Mouse (Mus musculus) right cerebral cortex, postnatal 10 days (tissue): Measurements from ENCODE around the gene Dnaaf5.

Experiments
- DNase-seq, 2 experiments: peaks; one replicate each; pipeline ENCODE4 v3.0.0; 2021; ENCODE audit warnings: low spot score in 2 of 2

Gene Dnaaf5

DNA sequence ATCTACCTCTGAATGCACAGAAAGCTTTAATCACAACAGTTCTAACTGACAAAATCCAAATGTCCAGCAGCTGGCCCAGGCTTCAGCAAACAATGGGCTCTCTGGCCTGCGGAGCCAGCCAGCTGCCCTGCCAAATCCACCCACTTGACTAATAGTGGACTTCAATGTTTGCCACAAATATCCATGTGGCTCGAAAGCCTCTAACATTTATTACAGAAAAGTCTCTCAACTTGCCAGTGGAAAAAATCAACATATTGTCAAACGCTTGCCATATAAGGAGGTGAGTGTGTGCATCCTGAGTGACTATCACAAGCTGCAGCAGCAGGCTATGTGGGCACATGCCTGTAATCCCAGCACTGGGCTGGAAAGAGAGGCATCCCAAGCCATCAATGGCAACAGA is 48.8 kb downstream of the Dnaaf5 start:
- no peak for DNase-seq

DNA sequence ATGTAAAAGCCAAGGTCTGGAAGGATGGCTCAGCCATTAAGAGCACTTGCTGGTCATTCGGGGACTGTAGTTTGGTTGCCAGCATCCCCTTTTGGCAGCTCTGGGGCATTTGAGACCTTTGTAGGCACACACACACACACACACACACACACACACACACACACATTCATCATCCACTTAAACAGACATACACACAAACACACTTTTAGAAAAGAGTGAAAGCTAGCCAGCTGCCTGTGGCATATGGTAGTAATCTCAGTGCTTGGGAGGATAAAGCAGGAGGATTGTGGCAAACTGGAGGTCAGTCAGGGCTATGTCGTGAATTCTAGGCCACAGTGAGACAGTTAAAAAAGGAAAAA is 49.6 kb downstream of the Dnaaf5 start:
- no peak for DNase-seq

- peak; percentile 99 for DNase-seq
Measured at GRCm38 (mm10) chr5:139199995-139200769, 50.2 kb downstream of the Dnaaf5 start, which contains the start of gene Sun1. Sun1 (plus strand) TSS chr5:139200637.

GRCm38 (mm10) chr5:139200770-139201569 is 50.9 kb downstream of the Dnaaf5 start:
- no peak for DNase-seq

DNA sequence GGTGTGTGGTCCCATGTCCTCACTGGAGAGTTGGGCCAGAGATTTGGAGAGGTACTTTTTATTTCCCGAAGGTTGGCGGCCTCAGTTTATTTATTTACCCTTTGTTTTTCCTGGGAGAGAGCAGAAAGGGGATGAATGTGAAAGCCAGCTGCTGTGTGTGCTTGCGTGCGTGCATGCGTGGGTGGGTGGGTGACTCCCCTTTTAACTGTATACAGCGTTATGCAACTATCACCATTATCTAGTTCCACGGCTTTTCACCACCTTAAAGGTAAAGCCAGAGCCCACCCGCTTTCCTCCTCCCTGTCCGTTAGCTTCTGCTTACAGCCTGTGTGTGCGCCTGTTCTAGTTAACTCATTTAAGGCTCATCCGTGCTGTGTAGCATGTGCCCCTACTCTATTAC is 52.1 kb downstream of the Dnaaf5 start:
- no peak for DNase-seq

- no peak for DNase-seq
Measured at GRCm38 (mm10) chr5:139203312-139203711, 53.3 kb downstream of the Dnaaf5 start.

- no peak for DNase-seq
Measured at GRCm38 (mm10) chr5:139206081-139206480, 56.1 kb downstream of the Dnaaf5 start.

DNA sequence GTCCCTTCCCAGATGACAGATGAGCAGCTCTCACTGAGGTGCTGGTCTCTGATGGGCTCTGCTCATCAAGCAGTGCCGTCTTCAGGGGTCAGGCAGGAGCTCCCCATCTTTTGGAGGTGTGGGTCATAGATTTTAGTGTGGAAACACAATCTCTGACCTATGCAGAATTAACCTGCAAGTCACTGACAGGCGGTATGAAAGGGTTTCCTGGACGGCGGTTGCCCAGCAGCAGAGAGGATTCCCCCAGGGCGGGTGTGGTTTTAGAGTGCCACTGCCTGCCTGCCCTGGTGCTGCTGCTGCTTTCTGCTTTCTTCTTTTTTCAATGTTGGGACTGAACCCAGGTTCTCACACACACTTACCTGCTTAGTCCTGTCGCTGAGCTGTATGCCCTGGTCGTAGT is 56.5 kb downstream of the Dnaaf5 start:
- no peak for DNase-seq

DNA sequence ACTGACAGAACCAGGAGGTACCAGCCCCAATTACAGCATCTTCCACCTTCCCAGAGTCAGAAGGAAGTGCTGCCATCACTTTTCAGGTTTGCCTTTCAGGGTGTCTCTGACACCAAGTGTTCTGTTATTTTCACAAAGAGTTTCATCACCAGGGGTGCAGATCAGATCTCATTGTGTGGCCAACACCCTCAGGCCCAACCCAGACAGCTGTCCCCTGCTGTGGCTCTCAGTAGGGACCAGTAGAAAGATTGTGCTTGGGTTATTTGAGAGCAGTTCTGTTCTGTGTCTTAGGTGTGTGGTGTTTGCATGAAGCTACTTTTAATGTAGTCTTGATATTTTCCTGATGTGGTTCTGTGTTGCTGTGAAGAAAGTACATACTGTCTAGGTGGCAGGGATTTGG is 58.2 kb downstream of the Dnaaf5 start:
- DNase-seq = no peak

- no peak for DNase-seq
Measured at GRCm38 (mm10) chr5:139208871-139209684, 59.1 kb downstream of the Dnaaf5 start.

DNA sequence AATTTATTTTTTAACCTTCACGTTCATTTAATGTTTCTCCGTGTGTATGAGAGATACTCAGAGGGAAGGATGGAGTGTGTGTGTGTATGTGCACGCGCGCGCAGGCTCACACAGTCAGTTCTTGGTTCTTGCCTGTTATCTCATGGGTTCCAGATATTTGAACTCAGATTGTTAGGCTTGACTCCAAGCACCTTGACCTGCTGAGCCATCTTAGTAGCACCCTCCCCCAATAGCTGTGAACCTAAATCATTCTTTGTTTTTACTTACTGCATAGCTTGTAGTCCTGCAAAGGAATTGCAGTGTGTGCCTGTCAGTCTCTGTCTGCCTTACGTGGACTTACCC is 59.6 kb downstream of the Dnaaf5 start:
- no peak for DNase-seq

- DNase-seq = no peak
Measured at GRCm38 (mm10) chr5:139211737-139212385, 61.8 kb downstream of the Dnaaf5 start.

GRCm38 (mm10) chr5:139214298-139214697 is 64.3 kb downstream of the Dnaaf5 start:
- DNase-seq = no peak

DNA sequence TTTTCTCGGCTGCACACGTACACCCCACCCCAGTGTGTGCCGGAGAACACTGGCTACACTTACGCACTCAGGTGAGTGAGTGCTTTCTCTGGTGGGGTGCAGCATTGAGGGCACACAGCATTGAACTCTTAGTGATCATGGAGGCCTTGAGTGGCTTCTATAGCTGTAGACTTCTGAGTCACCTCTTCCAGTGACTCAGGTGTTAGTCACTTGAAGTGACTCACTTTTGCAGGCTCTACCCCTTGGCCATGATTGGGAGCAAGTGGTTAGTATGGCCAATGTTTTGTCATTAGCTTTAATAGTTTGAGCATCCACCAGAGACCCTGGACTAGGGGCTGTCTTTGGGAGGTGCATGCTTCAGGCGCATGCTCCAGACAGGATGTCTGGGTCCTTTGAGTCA is 65.2 kb downstream of the Dnaaf5 start:
- DNase-seq = no peak

- DNase-seq = no peak
Measured at GRCm38 (mm10) chr5:139216121-139216520, 66.1 kb downstream of the Dnaaf5 start.

DNA sequence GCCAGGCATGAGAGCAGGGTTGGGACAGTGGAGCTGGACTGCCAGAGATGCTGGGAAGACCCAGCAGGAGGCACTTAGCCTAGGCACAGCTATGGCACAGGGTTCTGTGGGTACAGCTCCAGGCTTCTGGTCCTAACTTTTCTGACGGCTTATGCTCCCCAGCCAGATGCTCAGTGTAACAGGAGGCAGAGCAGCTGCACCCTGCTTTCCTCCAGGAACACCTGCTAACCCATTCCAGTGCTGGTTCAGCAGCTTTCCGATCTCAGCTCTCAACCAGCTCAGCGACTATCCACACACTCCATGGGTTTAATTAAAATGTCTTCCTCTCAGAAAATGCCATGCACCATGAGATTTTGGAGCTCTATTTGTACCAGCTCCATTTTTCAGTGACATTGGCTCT is 66.8 kb downstream of the Dnaaf5 start:
- DNase-seq = no peak

DNA sequence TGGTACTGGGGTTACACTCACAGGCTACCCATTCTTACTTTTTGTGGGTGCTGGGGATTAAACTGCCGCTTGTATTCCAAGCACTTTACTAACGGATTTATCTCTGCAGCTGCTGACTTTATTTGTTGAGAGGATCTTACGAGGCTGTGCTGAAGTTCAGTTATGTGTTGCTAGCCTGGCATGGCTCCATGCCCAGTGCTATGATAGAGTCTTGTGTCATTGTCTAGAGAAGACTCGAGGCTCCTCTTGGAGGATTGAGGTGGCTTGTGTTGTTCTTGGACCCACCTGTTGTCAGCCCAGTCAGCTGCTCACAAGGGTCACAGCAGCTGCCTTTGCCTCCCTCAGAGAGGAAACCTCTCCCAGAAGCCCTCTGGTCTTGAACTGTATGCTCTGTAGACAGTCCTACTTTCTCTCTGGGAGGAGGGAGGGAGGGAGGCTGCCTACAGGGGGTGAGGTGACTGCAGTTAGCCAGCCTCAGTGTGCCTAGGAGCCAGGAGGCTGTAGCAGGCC is 70.0 kb downstream of the Dnaaf5 start:
- no peak for DNase-seq

GRCm38 (mm10) chr5:139220610-139221009 is 70.6 kb downstream of the Dnaaf5 start:
- DNase-seq = no peak

DNA sequence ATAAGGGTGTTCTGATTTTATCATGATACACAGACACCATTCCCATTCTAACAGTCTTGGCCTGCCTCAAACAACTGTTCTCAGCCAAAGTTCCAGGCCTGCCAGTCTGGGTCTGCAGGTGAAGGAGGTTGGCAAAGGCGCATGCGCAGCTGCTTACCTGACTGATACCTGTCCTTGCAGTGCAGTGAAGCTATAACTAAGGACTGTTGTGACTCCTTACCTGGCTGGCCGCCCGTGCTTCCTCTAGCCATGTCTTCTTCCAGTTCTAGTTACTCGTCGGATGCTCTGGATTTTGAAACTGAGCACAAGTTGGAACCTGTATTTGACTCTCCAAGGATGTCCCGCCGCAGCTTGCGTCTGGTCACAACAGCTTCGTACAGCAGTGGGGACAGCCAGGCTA is 73.3 kb downstream of the Dnaaf5 start:
- DNase-seq = no peak

- no peak for DNase-seq
Measured at GRCm38 (mm10) chr5:139227236-139227635, 77.2 kb downstream of the Dnaaf5 start.

GRCm38 (mm10) chr5:139227645-139228044 is 77.6 kb downstream of the Dnaaf5 start:
- DNase-seq = no peak

DNA sequence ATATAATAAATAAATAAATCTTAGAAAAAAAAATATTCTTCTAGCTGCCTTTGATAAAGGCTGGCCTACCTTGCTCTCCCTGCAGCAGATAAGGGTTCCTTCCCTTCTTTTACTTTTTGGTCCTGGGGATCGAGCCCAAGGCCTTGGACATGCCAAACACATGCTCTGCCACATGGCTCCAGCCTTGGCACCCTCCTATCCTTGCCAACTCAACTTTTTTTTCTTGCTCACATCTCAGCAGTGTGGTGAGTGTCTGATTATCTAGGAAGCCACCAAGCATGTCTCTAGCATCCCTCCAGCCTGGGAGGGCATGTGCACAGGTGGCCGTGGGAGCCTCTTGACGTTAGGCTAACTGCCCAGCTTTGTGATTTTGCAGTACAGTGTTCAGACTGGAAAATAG is 78.3 kb downstream of the Dnaaf5 start:
- no peak for DNase-seq
